Mouse (Mus musculus): ENCODE measurements around the gene Myl10. TPM values are rescaled to one million over a fixed set of nuclear protein-coding genes. Genes with fewer than 3 reads are reported as not detected.
"Not testable (repeated sequence)": the region's sequence is repeated elsewhere in the genome, so short reads cannot be mapped to it uniquely, and the experiment has no call there.

Myl10 gene
- total RNA-seq (2014; rRNA removed) = not detected in 2 replicates
- not detected in 2 replicates for polyA plus RNA-seq (2015; fragmentation: Nextera tagmentation; extraction: Ambion mirVana)

GRCm38 (mm10) chr5:136692784-136693183 is at the start of gene Myl10:
TSS of gene Myl10 (plus strand) at chr5:136693146.
- no peak for TF ChIP-seq CTCF (IDR thresholded peaks at IDR 0.05)
- no peaks in the 10 kb centered on the region for H3K4me1 ChIP-seq (ENCODE audit: insufficient read depth, low read length)
- WGBS = 91% methylated on average over 4 of the region's 4 CpGs
- H3K9me3 ChIP-seq (ENCODE audit: low read length) = no peaks in the 10 kb centered on the region
- H3K9ac ChIP-seq (replicated peaks; ENCODE audit: low read length, poor library complexity, severe bottlenecking) = no peak within 1 kb of the TSS
- H3K4me3 ChIP-seq (ENCODE audit: low read depth, low read length) = no peak within 1 kb of the TSS
- no peak within 1 kb of the TSS for H3K27ac ChIP-seq (ENCODE audit: low read depth, low read length)
- H3K27me3 ChIP-seq (ENCODE audit: insufficient read depth, low read length) = no peaks in the 10 kb centered on the region
- ATAC-seq (ENCODE audit: low FRiP score) (no peak), DNase-seq (ENCODE audit: low spot score) (no peak)
- no peak within 1 kb of the TSS for H3K4me2 ChIP-seq (ENCODE audit: low read depth, low read length, poor library complexity, severe bottlenecking)
- H3K36me3 ChIP-seq (ENCODE audit: insufficient read depth, low read length) = no peaks in the 10 kb centered on the region

DNA sequence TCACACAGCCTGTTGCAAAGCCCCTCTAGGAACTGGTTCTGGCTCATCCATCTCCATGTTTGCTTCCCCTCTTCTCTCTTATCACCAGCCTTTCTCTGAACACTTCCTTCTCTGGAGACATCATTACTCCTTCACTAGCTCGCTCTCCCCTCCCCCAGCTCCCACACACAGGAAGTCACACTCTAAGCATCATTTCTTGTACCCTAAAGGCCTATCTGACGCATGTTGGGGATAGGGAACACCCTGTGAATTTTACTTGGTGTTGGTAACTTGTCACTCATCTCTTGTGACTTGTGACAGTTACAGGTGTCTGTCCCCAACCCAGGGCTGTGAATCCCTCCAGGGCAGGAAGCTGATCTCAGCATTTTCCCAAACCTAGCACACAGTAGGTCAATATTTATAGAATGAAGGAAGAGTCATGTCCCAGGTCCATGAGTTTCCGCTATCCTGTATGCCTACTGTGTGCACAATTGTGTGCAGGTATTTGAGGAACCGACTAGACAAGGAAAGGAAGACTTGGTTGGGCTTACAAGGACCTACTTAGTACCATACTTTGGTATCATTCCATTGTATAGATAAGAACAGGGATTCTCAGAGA is 46.1 kb upstream of the Myl10 start:
- H3K27me3 ChIP-seq (ENCODE audit: insufficient read depth, low read length) = no peaks in the 10 kb centered on the region
- no peak overlapping the region for H3K4me3 ChIP-seq (ENCODE audit: low read depth, low read length)
- H3K4me2 ChIP-seq (ENCODE audit: low read depth, low read length, poor library complexity, severe bottlenecking) = no peak overlapping the region
- no peaks in the 10 kb centered on the region for H3K9me3 ChIP-seq (ENCODE audit: low read length)
- no peak overlapping the region for H3K27ac ChIP-seq (ENCODE audit: low read depth, low read length)
- H3K4me1 ChIP-seq (ENCODE audit: insufficient read depth, low read length) = no peaks in the 10 kb centered on the region
- no peak for TF ChIP-seq CTCF (IDR thresholded peaks at IDR 0.05)
- H3K36me3 ChIP-seq (ENCODE audit: insufficient read depth, low read length) = no peaks in the 10 kb centered on the region
- H3K9ac ChIP-seq (replicated peaks; ENCODE audit: low read length, poor library complexity, severe bottlenecking) = no peak overlapping the region
- no peak for DNase-seq (ENCODE audit: low spot score)
- whole genome bisulfite sequencing = 87% methylated on average over 4 of the region's 4 CpGs
- no peak for ATAC-seq (ENCODE audit: low FRiP score)

- Histone ChIP-seq H3K9ac (replicated peaks; ENCODE audit: low read length, poor library complexity, severe bottlenecking) (no peak overlapping the region), H3K9me3 (ENCODE audit: low read length) (no peaks in the 10 kb centered on the region), H3K4me2 (ENCODE audit: low read depth, low read length, poor library complexity, severe bottlenecking) (no peak overlapping the region), H3K4me1 (ENCODE audit: insufficient read depth, low read length) (no peaks in the 10 kb centered on the region), H3K27me3 (ENCODE audit: insufficient read depth, low read length) (no peaks in the 10 kb centered on the region), H3K27ac (ENCODE audit: low read depth, low read length) (no peak overlapping the region), H3K4me3 (ENCODE audit: low read depth, low read length) (no peak overlapping the region), H3K36me3 (ENCODE audit: insufficient read depth, low read length) (no peaks in the 10 kb centered on the region)
- no peak for ATAC-seq (ENCODE audit: low FRiP score)
- DNase-seq (ENCODE audit: low spot score) = no peak
- TF ChIP-seq CTCF (IDR thresholded peaks at IDR 0.05) = no peak
- 41% methylated on average over 5 of the region's 5 CpGs for WGBS
These were observed 43.9 kb upstream of the Myl10 start for GRCm38 (mm10) chr5:136649071-136649470.

DNA sequence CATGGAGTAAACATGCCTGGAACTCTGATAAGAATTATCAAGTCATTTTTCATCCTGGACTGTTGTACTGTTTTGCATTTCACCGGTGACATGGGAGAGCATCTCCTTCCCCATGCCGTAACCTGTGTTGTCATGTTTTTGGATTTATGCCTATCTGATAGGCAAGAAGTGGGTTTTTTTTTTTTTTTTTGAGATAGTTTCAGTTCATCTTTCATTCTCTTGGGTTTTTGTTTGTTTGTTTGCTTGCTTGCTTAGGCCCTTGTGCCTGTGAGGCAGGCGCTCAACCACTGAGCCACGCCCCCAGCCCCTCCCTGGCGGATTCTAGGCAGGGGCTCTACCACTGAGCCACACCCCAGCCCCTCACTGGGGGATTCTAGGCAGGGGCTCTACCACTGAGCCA is 43.3 kb upstream of the Myl10 start:
- no peaks in the 10 kb centered on the region for H3K9me3 ChIP-seq (ENCODE audit: low read length)
- no peak for TF ChIP-seq CTCF (IDR thresholded peaks at IDR 0.05)
- no peaks in the 10 kb centered on the region for H3K27me3 ChIP-seq (ENCODE audit: insufficient read depth, low read length)
- no peak overlapping the region for H3K27ac ChIP-seq (ENCODE audit: low read depth, low read length)
- no peak overlapping the region for H3K4me3 ChIP-seq (ENCODE audit: low read depth, low read length)
- DNase-seq (ENCODE audit: low spot score) (no peak), ATAC-seq (ENCODE audit: low FRiP score) (no peak)
- 86% methylated on average over 5 of the region's 5 CpGs for whole genome bisulfite sequencing
- no peaks in the 10 kb centered on the region for H3K4me1 ChIP-seq (ENCODE audit: insufficient read depth, low read length)
- no peak overlapping the region for H3K9ac ChIP-seq (replicated peaks; ENCODE audit: low read length, poor library complexity, severe bottlenecking)
- H3K36me3 ChIP-seq (ENCODE audit: insufficient read depth, low read length) = no peaks in the 10 kb centered on the region
- H3K4me2 ChIP-seq (ENCODE audit: low read depth, low read length, poor library complexity, severe bottlenecking) = no peak overlapping the region

DNA sequence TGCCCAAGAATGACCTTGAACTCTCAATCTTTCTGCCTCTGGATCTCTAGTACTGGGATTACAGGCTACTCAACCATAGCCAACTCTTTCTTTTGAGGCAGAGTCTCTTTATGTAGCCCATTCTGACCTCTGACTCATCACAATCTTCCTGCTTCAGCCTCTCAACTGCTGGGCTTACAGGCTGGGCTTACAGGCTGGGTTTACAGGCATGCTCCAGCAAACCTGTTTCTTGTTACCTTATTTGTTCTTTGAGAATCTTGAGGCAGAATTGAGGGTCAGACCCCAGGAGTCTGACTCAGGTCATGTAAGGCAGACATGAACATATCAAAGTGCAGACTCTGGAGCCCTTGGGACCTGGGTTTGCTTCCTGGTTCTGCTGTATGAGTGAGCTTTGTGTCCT is 38.5 kb upstream of the Myl10 start:
- H3K9ac ChIP-seq (replicated peaks; ENCODE audit: low read length, poor library complexity, severe bottlenecking) = no peak overlapping the region
- H3K36me3 ChIP-seq (ENCODE audit: insufficient read depth, low read length) = no peaks in the 10 kb centered on the region
- no peaks in the 10 kb centered on the region for H3K27me3 ChIP-seq (ENCODE audit: insufficient read depth, low read length)
- H3K27ac ChIP-seq (ENCODE audit: low read depth, low read length) = no peak overlapping the region
- TF ChIP-seq CTCF (IDR thresholded peaks at IDR 0.05) = no peak
- H3K9me3 ChIP-seq (ENCODE audit: low read length) = no peaks in the 10 kb centered on the region
- ATAC-seq (ENCODE audit: low FRiP score) (no peak), DNase-seq (ENCODE audit: low spot score) (no peak)
- H3K4me1 ChIP-seq (ENCODE audit: insufficient read depth, low read length) = no peaks in the 10 kb centered on the region
- no peak overlapping the region for H3K4me3 ChIP-seq (ENCODE audit: low read depth, low read length)
- no peak overlapping the region for H3K4me2 ChIP-seq (ENCODE audit: low read depth, low read length, poor library complexity, severe bottlenecking)

GRCm38 (mm10) chr5:136656830-136657395 is 36.0 kb upstream of the Myl10 start:
- Histone ChIP-seq H3K27me3 (ENCODE audit: insufficient read depth, low read length) (no peaks in the 10 kb centered on the region), H3K9me3 (ENCODE audit: low read length) (no peaks in the 10 kb centered on the region), H3K27ac (ENCODE audit: low read depth, low read length) (no peak overlapping the region), H3K9ac (replicated peaks; ENCODE audit: low read length, poor library complexity, severe bottlenecking) (no peak overlapping the region), H3K4me1 (ENCODE audit: insufficient read depth, low read length) (no peaks in the 10 kb centered on the region), H3K36me3 (ENCODE audit: insufficient read depth, low read length) (no peaks in the 10 kb centered on the region), H3K4me2 (ENCODE audit: low read depth, low read length, poor library complexity, severe bottlenecking) (no peak overlapping the region), H3K4me3 (ENCODE audit: low read depth, low read length) (no peak overlapping the region)
- TF ChIP-seq CTCF (IDR thresholded peaks at IDR 0.05) = peak; percentile 40
- 76% methylated on average over 10 of the region's 10 CpGs for WGBS
- DNase-seq (ENCODE audit: low spot score) = no peak
- ATAC-seq (ENCODE audit: low FRiP score) = no peak

- H3K4me3 ChIP-seq (ENCODE audit: low read depth, low read length); H3K27me3 ChIP-seq (ENCODE audit: insufficient read depth, low read length); H3K9me3 ChIP-seq (ENCODE audit: low read length); H3K4me1 ChIP-seq (ENCODE audit: insufficient read depth, low read length); ATAC-seq (ENCODE audit: low FRiP score); H3K36me3 ChIP-seq (ENCODE audit: insufficient read depth, low read length); H3K27ac ChIP-seq (ENCODE audit: low read depth, low read length); H3K9ac ChIP-seq (replicated peaks; ENCODE audit: low read length, poor library complexity, severe bottlenecking); H3K4me2 ChIP-seq (ENCODE audit: low read depth, low read length, poor library complexity, severe bottlenecking); DNase-seq (ENCODE audit: low spot score): not testable (repeated sequence)
- 73% methylated on average over 5 of the region's 5 CpGs for WGBS
These were observed 32.2 kb upstream of the Myl10 start for GRCm38 (mm10) chr5:136660721-136661120.

Measured in midbrain, postnatal 0 days (tissue).